Mouse (Mus musculus) intestine, embryonic 15.5 days (tissue): ENCODE measurements around the gene Morc1. TPM values are rescaled to one million over a fixed set of nuclear protein-coding genes. Genes with fewer than 3 reads are reported as not detected.

Experiments used
- ATAC-seq: fragments of 200-750 bp; cut with Nextera tagmentation; 2 replicates; pipeline ENCODE4 v1.8.0; 2017; ENCODE audit warnings: moderate TSS enrichment, moderate library complexity
- H3K27ac ChIP-seq: fragments of 300-500 bp; sonication (generic); 2 replicates; pipeline ENCODE4 v1.5.1; 2015; ENCODE audit warnings: mild to moderate bottlenecking, inconsistent platforms
- H3K27me3 ChIP-seq: fragments of 300-500 bp; sonication (generic); replicated peaks from 2 replicates; pipeline ENCODE4 v1.6.1; 2015; ENCODE audit warnings: inconsistent platforms
- H3K36me3 ChIP-seq: fragments of 300-500 bp; sonication (generic); 2 replicates; pipeline ENCODE4 v1.6.1; 2015; ENCODE audit warnings: inconsistent platforms
- H3K4me1 ChIP-seq: fragments of 300-500 bp; sonication (generic); replicated peaks from 2 replicates; pipeline ENCODE4 v1.6.1; 2015; ENCODE audit warnings: inconsistent platforms
- H3K4me2 ChIP-seq: fragments of 300-500 bp; sonication (generic); replicated peaks from 2 replicates; pipeline ENCODE4 v1.6.1; 2015; ENCODE audit warnings: mild to moderate bottlenecking, inconsistent platforms
- H3K4me3 ChIP-seq: fragments of 300-500 bp; sonication (generic); replicated peaks from 2 replicates; pipeline ENCODE4 v1.5.1; 2015; ENCODE audit warnings: inconsistent platforms
- H3K9ac ChIP-seq: fragments of 300-500 bp; sonication (generic); 2 replicates; pipeline ENCODE4 v1.6.1; 2015; ENCODE audit warnings: inconsistent platforms
- H3K9me3 ChIP-seq: fragments of 300-500 bp; sonication (generic); 2 replicates; pipeline ENCODE4 v1.6.1; 2016; ENCODE audit warnings: inconsistent platforms
- WGBS: fragments of 180-500 bp; shearing (Covaris S2); methylation state at CpG from one replicate; pipeline ENCODE4 v1.1.7; 2015; 5-methylcytosine and 5-hydroxymethylcytosine counted together
- polyA plus RNA-seq: library from polyadenylated mRNA; unstranded; fragments of >200 nt; fragmentation: Nextera tagmentation; extraction: Ambion mirVana; gene quantifications from 2 replicates; pipeline ENCODE4 v1.2.1, GENCODE M21; 2015

The Morc1 gene
- polyA plus RNA-seq, 1 experiment from 2014 or later: 0.15 TPM

- Histone ChIP-seq H3K9me3 (no peaks in the 10 kb centered on the region), H3K4me2 (no peak overlapping the region)
- ATAC-seq: peak; percentile 72; the same call in 1 of the 2 replicates
Measured at GRCm38 (mm10) chr16:48675607-48676006, 244.6 kb downstream of the Morc1 start.

GRCm38 (mm10) chr16:48676205-48676604 lies 245.2 kb downstream of the Morc1 start:
- Histone ChIP-seq H3K4me3 (no peak overlapping the region), H3K9ac (no peak overlapping the region), H3K36me3 (no peaks in the 10 kb centered on the region), H3K27ac (no peak overlapping the region), H3K27me3 (no peaks in the 10 kb centered on the region), H3K4me2 (no peak overlapping the region), H3K4me1 (no peaks in the 10 kb centered on the region), H3K9me3 (no peaks in the 10 kb centered on the region)
- ATAC-seq: no peak
- 57% methylated on average over 2 of the region's 2 CpGs for WGBS

More at GRCm38 (mm10) chr16:48675607-48676006, 244.6 kb downstream of the Morc1 start:
- WGBS: 13% methylated on average over 10 of the region's 10 CpGs
- no peaks in the 10 kb centered on the region for H3K4me1 ChIP-seq
- H3K4me3 ChIP-seq: no peak overlapping the region
- H3K9ac ChIP-seq: no peak overlapping the region
- no peaks in the 10 kb centered on the region for H3K27me3 ChIP-seq
- no peaks in the 10 kb centered on the region for H3K36me3 ChIP-seq
- no peak overlapping the region for H3K27ac ChIP-seq

- no peak for ATAC-seq
- no peaks in the 10 kb centered on the region for H3K36me3 ChIP-seq
- WGBS: 69% methylated on average over 5 of the region's 5 CpGs
- H3K27me3 ChIP-seq: no peaks in the 10 kb centered on the region
- H3K4me1 ChIP-seq: no peaks in the 10 kb centered on the region
- no peak overlapping the region for H3K9ac ChIP-seq
- no peak overlapping the region for H3K4me3 ChIP-seq
- H3K4me2 ChIP-seq: no peak overlapping the region
- no peaks in the 10 kb centered on the region for H3K9me3 ChIP-seq
- H3K27ac ChIP-seq: no peak overlapping the region
Measured at GRCm38 (mm10) chr16:48677381-48677780, 246.3 kb downstream of the Morc1 start.

- WGBS: 83% methylated on average over 1 of the region's 1 CpGs
- Histone ChIP-seq H3K4me3 (no peak overlapping the region), H3K9me3 (no peaks in the 10 kb centered on the region), H3K4me1 (no peaks in the 10 kb centered on the region), H3K27ac (no peak overlapping the region), H3K36me3 (no peaks in the 10 kb centered on the region), H3K9ac (no peak overlapping the region), H3K4me2 (no peak overlapping the region), H3K27me3 (no peaks in the 10 kb centered on the region)
- ATAC-seq: no peak
Measured at GRCm38 (mm10) chr16:48678029-48678428, 247.0 kb downstream of the Morc1 start.

Other genes with a start within 250 kb of the Morc1 start
- not detected in 2 replicates for gene Dppa4, start 147.5 kb upstream of the Morc1 start, polyA plus RNA-seq
- not detected in 2 replicates for gene Dppa2, start 127.3 kb upstream of the Morc1 start, polyA plus RNA-seq
- gene Gm5485, start 18.8 kb upstream of the Morc1 start, polyA plus RNA-seq: 0.80 and 1.7 TPM in 2 replicates